Mouse (Mus musculus): Measurements from ENCODE around the gene Hectd4.
"Not testable (repeated sequence)": the region's sequence is repeated elsewhere in the genome, so short reads cannot be mapped to it uniquely, and the experiment has no call there.

Gene Hectd4

GRCm38 (mm10) chr5:121284816-121285215 is 64.8 kb downstream of the Hectd4 start:
- CTCF ChIA-PET: no interaction called here

DNA sequence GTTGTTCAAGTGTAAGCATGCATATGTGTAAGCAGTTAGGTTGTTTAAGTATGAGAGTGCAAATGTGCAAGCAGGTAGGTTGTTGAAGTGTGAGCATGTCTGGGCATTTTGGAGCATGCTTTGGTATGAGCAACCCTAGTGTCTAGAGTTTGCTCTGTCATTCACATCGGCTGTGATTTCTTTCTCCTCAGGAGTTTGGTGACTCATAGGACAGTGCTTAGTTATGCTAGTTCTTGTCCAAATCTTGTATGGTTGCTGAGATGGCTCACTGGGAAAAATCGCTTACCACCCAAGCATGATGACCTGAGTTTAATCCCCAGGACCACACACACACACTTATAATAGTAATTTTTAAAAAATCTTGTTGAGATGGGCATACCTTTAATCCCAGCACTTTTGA is 67.2 kb downstream of the Hectd4 start:
- CTCF ChIA-PET: no interaction called here

- CTCF ChIA-PET: no interaction called here
Observed at GRCm38 (mm10) chr5:121290289-121290688, 70.3 kb downstream of the Hectd4 start.

DNA sequence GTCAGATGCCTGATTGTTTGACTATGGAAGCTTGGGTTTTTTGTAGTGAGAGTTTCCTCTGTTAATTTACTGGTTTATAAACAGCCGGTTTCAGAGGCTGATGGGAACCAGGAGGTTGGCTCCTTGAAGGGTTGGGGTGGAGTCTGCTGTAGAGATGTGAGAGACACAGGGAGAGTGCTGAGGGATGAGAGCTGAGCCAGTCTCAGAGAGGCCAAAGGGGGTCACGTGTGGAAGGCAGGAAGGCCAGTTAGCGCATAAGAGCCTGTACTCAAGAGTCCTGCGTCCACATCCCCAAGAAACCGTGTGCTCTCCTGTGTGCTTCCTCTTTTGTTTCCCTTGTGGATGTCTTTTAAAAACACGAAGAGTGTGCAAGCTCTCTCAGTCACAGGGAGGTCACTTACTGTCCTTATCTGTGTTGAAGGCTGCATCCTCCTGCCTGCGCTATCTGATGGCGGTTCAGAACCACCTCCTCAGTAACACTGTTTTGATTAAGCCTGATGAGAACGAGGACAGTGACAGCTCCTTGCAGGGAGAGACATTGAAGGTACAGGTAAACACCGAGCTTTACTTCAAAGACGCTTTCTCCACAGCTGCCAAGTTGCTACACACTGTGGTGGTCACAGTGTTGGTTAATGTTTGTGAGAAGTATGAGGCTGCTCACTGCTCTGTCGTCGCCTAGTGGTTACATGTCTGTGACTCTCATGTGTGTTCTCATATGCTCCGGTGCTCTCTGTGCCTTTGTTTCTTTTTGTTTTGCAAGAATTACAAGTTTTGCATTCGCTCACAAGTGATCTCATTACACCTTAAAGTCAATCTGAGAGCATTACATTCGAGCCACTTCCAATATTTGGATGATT is 72.5 kb downstream of the Hectd4 start:
- CTCF ChIA-PET: no interaction called here

- CTCF ChIA-PET: no interaction called here
Observed at GRCm38 (mm10) chr5:121305009-121305408, 85.0 kb downstream of the Hectd4 start.

GRCm38 (mm10) chr5:121307620-121308019 is 87.6 kb downstream of the Hectd4 start:
- CTCF ChIA-PET: interaction anchor here (1.1 kb wide), 1 partner anchor 19 kb away, joined by 3 read pairs; no protein-coding TSS in a partner anchor

GRCm38 (mm10) chr5:121311576-121311975 is 91.6 kb downstream of the Hectd4 start:
- CTCF ChIA-PET: no interaction called here

GRCm38 (mm10) chr5:121313764-121314474 is 93.9 kb downstream of the Hectd4 start:
- CTCF ChIA-PET: no interaction called here

DNA sequence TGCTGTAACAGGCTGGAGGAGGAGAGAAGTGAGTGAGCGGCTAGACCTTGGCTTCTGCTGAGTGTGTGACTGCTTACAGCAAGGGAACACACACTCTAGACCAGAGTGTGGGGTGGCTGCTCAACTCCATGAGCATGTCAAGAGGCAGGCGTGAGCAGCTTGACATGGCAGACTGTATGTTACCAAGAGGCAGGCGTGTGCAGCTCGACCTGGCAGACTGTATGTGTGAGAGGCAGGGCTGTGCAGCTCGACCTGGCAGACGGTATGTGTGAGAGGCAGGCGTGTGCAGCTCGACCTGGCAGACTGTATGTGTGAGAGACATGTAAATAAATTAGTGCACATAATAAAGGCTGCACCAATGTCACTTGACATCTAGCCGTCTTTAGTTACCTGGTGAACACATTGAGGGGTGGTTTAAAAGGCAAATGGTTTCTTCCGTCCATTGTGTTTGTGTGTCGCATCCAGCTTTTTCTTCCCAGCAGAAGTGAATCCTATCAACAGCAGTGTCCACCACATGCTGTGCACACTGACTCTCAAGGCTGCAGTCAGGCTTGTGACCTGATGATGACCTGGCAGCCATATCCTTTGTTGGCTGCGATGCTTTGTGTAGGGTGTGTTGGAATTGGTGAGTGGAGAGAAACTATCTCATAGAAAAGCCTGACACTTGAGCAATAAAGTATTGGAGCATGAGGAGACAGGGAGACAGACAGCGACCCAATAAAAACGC is 106.2 kb downstream of the Hectd4 start:
- CTCF ChIA-PET: no interaction called here

- CTCF ChIA-PET: no interaction called here
Observed at GRCm38 (mm10) chr5:121329333-121330058, 109.5 kb downstream of the Hectd4 start.

DNA sequence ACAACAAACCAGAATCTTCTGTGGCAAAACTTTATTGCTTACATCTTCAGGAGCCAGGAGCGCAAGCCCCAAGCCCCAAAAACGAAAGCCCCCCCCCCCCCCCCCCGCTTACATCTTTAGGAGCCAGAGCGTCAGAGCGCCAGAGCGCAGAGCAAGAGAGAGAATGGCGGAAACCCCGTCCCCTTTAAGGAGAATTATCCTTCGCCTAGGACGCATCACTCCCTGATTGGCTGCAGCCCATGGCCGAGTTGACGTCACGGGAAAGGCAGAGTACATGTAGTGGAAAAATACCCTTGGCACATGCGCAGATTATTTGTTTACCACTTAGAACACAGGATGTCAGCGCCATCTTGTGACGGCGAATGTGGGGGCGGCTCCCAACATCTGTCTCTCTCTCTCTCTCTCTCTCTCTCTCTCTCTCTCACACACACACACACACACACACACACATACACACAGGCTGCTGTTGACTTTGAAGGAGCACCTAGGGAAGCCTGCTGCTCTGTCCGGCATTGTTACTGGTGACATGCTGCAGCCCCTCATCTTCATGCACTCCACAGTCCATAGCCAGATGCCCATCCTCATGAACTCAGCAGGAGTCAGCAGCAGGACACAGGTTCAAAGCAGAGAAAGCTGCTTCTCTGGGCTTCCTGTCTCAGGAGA is 110.3 kb downstream of the Hectd4 start:
- CTCF ChIA-PET: not testable (repeated sequence)

DNA sequence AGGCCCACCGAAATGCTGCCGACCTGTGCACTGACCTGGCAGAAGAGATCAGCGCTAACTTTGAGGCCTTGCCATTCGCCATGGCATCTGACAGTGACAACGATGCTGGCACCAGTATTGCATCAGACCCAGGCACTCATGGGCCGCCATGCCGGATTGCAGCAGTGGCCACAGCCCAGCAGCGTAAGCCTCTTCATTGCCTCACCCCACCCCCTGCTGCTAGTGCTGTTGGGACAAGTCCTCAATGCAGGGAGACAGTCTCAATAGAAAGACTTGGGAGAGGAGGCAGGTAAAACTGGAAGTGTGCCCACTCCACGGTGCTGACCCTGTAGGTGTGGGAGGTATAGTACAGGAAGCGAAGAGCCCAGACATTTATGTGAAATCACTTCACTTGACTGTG is 111.7 kb downstream of the Hectd4 start:
- CTCF ChIA-PET: no interaction called here

DNA sequence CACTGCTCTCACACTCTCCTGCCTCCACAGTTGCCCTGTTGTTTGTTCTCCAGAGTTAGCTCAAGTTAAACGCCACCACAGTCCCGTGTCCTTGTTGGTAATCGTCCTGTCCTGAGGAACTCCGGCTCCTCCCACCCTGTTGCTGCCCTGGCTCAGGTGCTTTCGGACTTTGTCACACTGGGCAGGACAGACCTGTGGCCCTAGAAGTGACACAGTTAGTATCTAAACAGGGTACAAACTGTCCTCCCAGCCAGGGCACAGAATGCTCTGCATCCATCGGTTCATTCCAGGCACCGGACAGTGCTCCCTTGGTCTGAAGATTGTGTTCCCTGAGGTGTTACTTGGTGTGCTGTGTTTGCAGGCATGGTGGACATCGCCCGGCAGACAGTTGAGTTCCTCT is 114.0 kb downstream of the Hectd4 start:
- CTCF ChIA-PET: interaction anchor here (0.5 kb wide), 1 partner anchor 19 kb away, joined by 3 read pairs; no protein-coding TSS in a partner anchor

GRCm38 (mm10) chr5:121334454-121334853 is 114.4 kb downstream of the Hectd4 start:
- CTCF ChIA-PET: interaction anchor here (0.5 to 0.6 kb wide), 2 partner anchors 18 to 101 kb away, joined by 3 read pairs; no protein-coding TSS in a partner anchor

DNA sequence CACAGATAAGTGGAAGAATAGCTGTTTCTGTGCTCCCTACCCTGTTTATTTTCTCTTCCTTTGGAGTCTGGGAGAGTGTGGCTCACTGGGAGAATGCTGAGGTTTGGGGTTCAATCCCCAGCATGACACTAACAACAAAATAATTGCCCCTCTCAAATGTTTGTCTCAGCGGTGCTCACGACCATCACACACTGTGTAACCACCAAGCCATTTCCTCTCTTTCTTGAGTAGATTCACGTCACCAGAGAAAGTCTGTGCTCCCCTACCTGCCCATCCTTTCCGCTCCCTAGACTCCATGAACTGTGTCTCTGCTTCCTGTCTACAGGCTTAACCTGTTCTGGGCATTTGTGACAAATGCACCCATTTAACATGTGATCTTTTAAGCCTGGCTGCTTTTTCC is 115.4 kb downstream of the Hectd4 start:
- CTCF ChIA-PET: no interaction called here

GRCm38 (mm10) chr5:121336009-121336408 is 116.0 kb downstream of the Hectd4 start:
- CTCF ChIA-PET: no interaction called here

DNA sequence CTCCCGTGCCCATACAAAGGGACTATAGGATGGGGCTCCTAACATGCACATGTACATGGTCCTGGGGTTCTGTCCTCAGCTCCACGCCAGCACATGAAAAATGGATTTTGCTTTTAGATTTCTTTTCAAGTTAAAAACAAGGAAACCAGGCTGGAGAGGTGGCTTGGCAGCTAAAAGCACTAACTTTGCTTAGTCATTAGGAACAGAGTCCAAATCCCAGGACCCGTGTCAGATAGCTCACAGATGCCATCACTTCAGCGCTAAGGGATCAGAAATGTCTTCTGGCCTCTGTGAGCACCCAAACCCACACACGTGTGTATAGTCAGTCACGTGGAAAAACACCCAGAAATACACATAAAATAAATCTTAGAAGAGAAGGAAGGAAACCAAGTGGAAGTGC is 116.8 kb downstream of the Hectd4 start:
- CTCF ChIA-PET: no interaction called here

- CTCF ChIA-PET: no interaction called here
Observed at GRCm38 (mm10) chr5:121339507-121340230, 119.7 kb downstream of the Hectd4 start.

GRCm38 (mm10) chr5:121340965-121341473 is 121.0 kb downstream of the Hectd4 start:
- CTCF ChIA-PET: no interaction called here

DNA sequence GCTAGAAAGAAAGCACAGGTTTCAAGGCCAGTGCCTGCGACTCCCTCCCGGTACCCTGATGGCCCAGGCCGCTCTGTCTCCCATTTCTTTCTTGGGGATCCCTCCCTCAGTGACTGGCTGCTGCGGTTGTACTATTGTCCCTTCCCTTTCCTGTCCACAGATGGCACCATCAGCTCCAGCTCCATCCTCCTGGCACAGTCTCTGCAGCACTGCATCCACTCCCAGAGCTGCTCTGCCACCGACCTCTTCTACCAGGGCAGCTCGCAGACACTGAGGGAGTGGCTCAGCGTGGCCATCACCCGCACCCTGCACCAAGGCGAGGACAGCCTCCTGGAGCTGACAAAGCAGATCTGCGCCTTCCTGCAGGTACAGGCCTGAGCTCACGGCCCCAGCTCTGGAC is 122.5 kb downstream of the Hectd4 start:
- CTCF ChIA-PET: interaction anchor here (0.6 kb wide), 1 partner anchor 18 kb away, joined by 5 read pairs; no protein-coding TSS in a partner anchor
